Mouse (Mus musculus): ENCODE measurements around the gene Klhl5. TPM values are rescaled to one million over a fixed set of nuclear protein-coding genes. Genes with fewer than 3 reads are reported as not detected.

Klhl5 gene
- total RNA-seq, 1 experiment from 2014 or later, result 47.6 TPM

- no peak for ATAC-seq (replicated peaks in 1 of 2; ENCODE audit: insufficient read depth in 1 of 2, low FRiP score in 2 of 2, low TSS enrichment in 1 of 2, low read depth in 1 of 2, poor library complexity in 2 of 2, severe bottlenecking in 2 of 2)
These were observed 51.5 kb downstream of the Klhl5 start for GRCm38 (mm10) chr5:65158696-65159305.

- no peak for ATAC-seq (replicated peaks in 1 of 2; ENCODE audit: insufficient read depth in 1 of 2, low FRiP score in 2 of 2, low TSS enrichment in 1 of 2, low read depth in 1 of 2, poor library complexity in 2 of 2, severe bottlenecking in 2 of 2)
These were observed 55.7 kb downstream of the Klhl5 start for GRCm38 (mm10) chr5:65163001-65163400.

GRCm38 (mm10) chr5:65163489-65164092 lies 56.3 kb downstream of the Klhl5 start:
- ATAC-seq (replicated peaks in 1 of 2; ENCODE audit: insufficient read depth in 1 of 2, low FRiP score in 2 of 2, low TSS enrichment in 1 of 2, low read depth in 1 of 2, poor library complexity in 2 of 2, severe bottlenecking in 2 of 2), result no peak

GRCm38 (mm10) chr5:65170206-65170605 lies 62.9 kb downstream of the Klhl5 start:
- no peak for ATAC-seq (replicated peaks in 1 of 2; ENCODE audit: insufficient read depth in 1 of 2, low FRiP score in 2 of 2, low TSS enrichment in 1 of 2, low read depth in 1 of 2, poor library complexity in 2 of 2, severe bottlenecking in 2 of 2)

GRCm38 (mm10) chr5:65175035-65175917 lies 67.9 kb downstream of the Klhl5 start:
- ATAC-seq (replicated peaks in 1 of 2; ENCODE audit: insufficient read depth in 1 of 2, low FRiP score in 2 of 2, low TSS enrichment in 1 of 2, low read depth in 1 of 2, poor library complexity in 2 of 2, severe bottlenecking in 2 of 2), result no peak

- no peak for ATAC-seq (replicated peaks in 1 of 2; ENCODE audit: insufficient read depth in 1 of 2, low FRiP score in 2 of 2, low TSS enrichment in 1 of 2, low read depth in 1 of 2, poor library complexity in 2 of 2, severe bottlenecking in 2 of 2)
These were observed 68.7 kb downstream of the Klhl5 start for GRCm38 (mm10) chr5:65175918-65176484.

- ATAC-seq (replicated peaks in 1 of 2; ENCODE audit: insufficient read depth in 1 of 2, low FRiP score in 2 of 2, low TSS enrichment in 1 of 2, low read depth in 1 of 2, poor library complexity in 2 of 2, severe bottlenecking in 2 of 2), result no peak
These were observed 69.7 kb downstream of the Klhl5 start for GRCm38 (mm10) chr5:65177026-65177514.

GRCm38 (mm10) chr5:65178477-65178876 lies 71.1 kb downstream of the Klhl5 start:
- ATAC-seq (replicated peaks in 1 of 2; ENCODE audit: insufficient read depth in 1 of 2, low FRiP score in 2 of 2, low TSS enrichment in 1 of 2, low read depth in 1 of 2, poor library complexity in 2 of 2, severe bottlenecking in 2 of 2), result no peak

- ATAC-seq (replicated peaks in 1 of 2; ENCODE audit: insufficient read depth in 1 of 2, low FRiP score in 2 of 2, low TSS enrichment in 1 of 2, low read depth in 1 of 2, poor library complexity in 2 of 2, severe bottlenecking in 2 of 2), result no peak
These were observed 73.9 kb downstream of the Klhl5 start for GRCm38 (mm10) chr5:65181160-65181793.

- no peak for ATAC-seq (replicated peaks in 1 of 2; ENCODE audit: insufficient read depth in 1 of 2, low FRiP score in 2 of 2, low TSS enrichment in 1 of 2, low read depth in 1 of 2, poor library complexity in 2 of 2, severe bottlenecking in 2 of 2)
These were observed 74.4 kb downstream of the Klhl5 start for GRCm38 (mm10) chr5:65181794-65182169.

GRCm38 (mm10) chr5:65182268-65182667 lies 74.9 kb downstream of the Klhl5 start:
- no peak for ATAC-seq (replicated peaks in 1 of 2; ENCODE audit: insufficient read depth in 1 of 2, low FRiP score in 2 of 2, low TSS enrichment in 1 of 2, low read depth in 1 of 2, poor library complexity in 2 of 2, severe bottlenecking in 2 of 2)

- ATAC-seq (replicated peaks in 1 of 2; ENCODE audit: insufficient read depth in 1 of 2, low FRiP score in 2 of 2, low TSS enrichment in 1 of 2, low read depth in 1 of 2, poor library complexity in 2 of 2, severe bottlenecking in 2 of 2), result no peak
These were observed 84.3 kb downstream of the Klhl5 start for GRCm38 (mm10) chr5:65191601-65192000.

- no peak for ATAC-seq (replicated peaks in 1 of 2; ENCODE audit: insufficient read depth in 1 of 2, low FRiP score in 2 of 2, low TSS enrichment in 1 of 2, low read depth in 1 of 2, poor library complexity in 2 of 2, severe bottlenecking in 2 of 2)
These were observed 87.1 kb downstream of the Klhl5 start for GRCm38 (mm10) chr5:65194441-65194840.

- peak; percentile 99 to 100 for ATAC-seq (replicated peaks in 1 of 2; ENCODE audit: insufficient read depth in 1 of 2, low FRiP score in 2 of 2, low TSS enrichment in 1 of 2, low read depth in 1 of 2, poor library complexity in 2 of 2, severe bottlenecking in 2 of 2)
These were observed 92.2 kb downstream of the Klhl5 start, which contains the start of gene Wdr19 for GRCm38 (mm10) chr5:65199346-65200128. TSS of gene Wdr19 (plus strand) at chr5:65199696.

- ATAC-seq (replicated peaks in 1 of 2; ENCODE audit: insufficient read depth in 1 of 2, low FRiP score in 2 of 2, low TSS enrichment in 1 of 2, low read depth in 1 of 2, poor library complexity in 2 of 2, severe bottlenecking in 2 of 2), result no peak
These were observed 97.4 kb downstream of the Klhl5 start for GRCm38 (mm10) chr5:65204726-65205125.

GRCm38 (mm10) chr5:65213321-65213720 lies 106.0 kb downstream of the Klhl5 start:
- peak; percentile 53 to 74; a peak in 2 of 4 replicates for ATAC-seq (replicated peaks in 1 of 2; ENCODE audit: insufficient read depth in 1 of 2, low FRiP score in 2 of 2, low TSS enrichment in 1 of 2, low read depth in 1 of 2, poor library complexity in 2 of 2, severe bottlenecking in 2 of 2)
